Mouse (Mus musculus) heart, adult 18-20 months (tissue): Measurements from ENCODE around the gene Man1b1. TPM values are rescaled to one million over a fixed set of nuclear protein-coding genes. Genes with fewer than 3 reads are reported as not detected.

ENCODE experiments used
- DNase-seq, 2 experiments: peaks; one replicate each; pipeline ENCODE4 v3.0.0; 2021 to 2022; ENCODE audit warnings: mixed read lengths in 1 of 2
- total RNA-seq, 2 experiments: library from RNA; stranded (reverse); gene quantifications; 2 replicates each; pipeline ENCODE4 v1.2.3; 2021

Gene Man1b1
- total RNA-seq, 2 experiments from 2014 or later = 20.8 to 23.6 TPM

- no peak for DNase-seq
Observed at GRCm38 (mm10) chr2:25364313-25364712, 32.2 kb downstream of the Man1b1 start.

- DNase-seq = peak in 1 of 2 experiments; percentile 33
Observed at GRCm38 (mm10) chr2:25364761-25365090, 32.6 kb downstream of the Man1b1 start.

GRCm38 (mm10) chr2:25365091-25365761, 33.1 kb downstream of the Man1b1 start, which contains the start of gene Uap1l1:
Gene Uap1l1 (minus strand): TSS chr2:25365682.
- peak; percentile 87 to 92 for DNase-seq

- no peak for DNase-seq
Observed at GRCm38 (mm10) chr2:25369996-25370395, 37.9 kb downstream of the Man1b1 start.

- peak; percentile 87 to 91 for DNase-seq
Observed at GRCm38 (mm10) chr2:25371764-25372643, 39.9 kb downstream of the Man1b1 start, which contains the start of gene Sapcd2. Gene Sapcd2 (plus strand): TSS chr2:25372321.

- no peak for DNase-seq
Observed at GRCm38 (mm10) chr2:25372644-25373391, 40.7 kb downstream of the Man1b1 start.

GRCm38 (mm10) chr2:25373431-25373830, 41.3 kb downstream of the Man1b1 start:
- no peak for DNase-seq

GRCm38 (mm10) chr2:25376589-25376988, 44.5 kb downstream of the Man1b1 start:
- DNase-seq = peak; percentile 63 to 75

GRCm38 (mm10) chr2:25384492-25384891, 52.4 kb downstream of the Man1b1 start:
- DNase-seq = no peak

GRCm38 (mm10) chr2:25391266-25391665, 59.1 kb downstream of the Man1b1 start:
- DNase-seq = peak in 1 of 2 experiments; percentile 27

GRCm38 (mm10) chr2:25394281-25395221, 62.4 kb downstream of the Man1b1 start:
- DNase-seq = peak; percentile 73 to 79

GRCm38 (mm10) chr2:25395721-25396596, 63.8 kb downstream of the Man1b1 start, which contains the start of gene Entpd2:
Gene Entpd2 (plus strand): TSS chr2:25395874.
- DNase-seq = peak; percentile 42 to 64

GRCm38 (mm10) chr2:25396597-25396983, 64.5 kb downstream of the Man1b1 start:
- DNase-seq = peak; percentile 63 to 73

GRCm38 (mm10) chr2:25397010-25397409, 64.9 kb downstream of the Man1b1 start:
- DNase-seq = no peak

- DNase-seq = no peak
Observed at GRCm38 (mm10) chr2:25398065-25398464, 65.9 kb downstream of the Man1b1 start.

- DNase-seq = no peak
Observed at GRCm38 (mm10) chr2:25399051-25399450, 66.9 kb downstream of the Man1b1 start, which contains the start of gene Npdc1. Gene Npdc1 (plus strand): TSS chr2:25399351.

- DNase-seq = peak; percentile 76 to 87
Observed at GRCm38 (mm10) chr2:25400291-25400690, 68.2 kb downstream of the Man1b1 start.

- DNase-seq = peak; percentile 75 to 81
Observed at GRCm38 (mm10) chr2:25400764-25401163, 68.6 kb downstream of the Man1b1 start.
